Mouse (Mus musculus) cerebellum, postnatal 14 days (tissue): ENCODE measurements around the gene Ddost.
A peak's percentile ranks its signal among the peaks of the same experiment; 100 is the strongest.
"Not testable (repeated sequence)": the region's sequence is repeated elsewhere in the genome, so short reads cannot be mapped to it uniquely, and the experiment has no call there.

Experiments
- DNase-seq, 2 experiments: peaks; one replicate each; pipeline ENCODE4 v3.0.0; 2021; ENCODE audit warnings: mixed read lengths in 2 of 2

Ddost gene

GRCm38 (mm10) chr4:138312105-138312504 is 7.6 kb downstream of the Ddost start:
- DNase-seq, result no peak

GRCm38 (mm10) chr4:138313021-138313420 is 8.5 kb downstream of the Ddost start:
- no peak for DNase-seq

GRCm38 (mm10) chr4:138313795-138314194 is 9.3 kb downstream of the Ddost start:
- peak in 1 of 2 experiments; percentile 41 for DNase-seq

- DNase-seq, result peak in 1 of 2 experiments; percentile 55
Measured at GRCm38 (mm10) chr4:138315781-138316180, 11.3 kb downstream of the Ddost start.

DNA sequence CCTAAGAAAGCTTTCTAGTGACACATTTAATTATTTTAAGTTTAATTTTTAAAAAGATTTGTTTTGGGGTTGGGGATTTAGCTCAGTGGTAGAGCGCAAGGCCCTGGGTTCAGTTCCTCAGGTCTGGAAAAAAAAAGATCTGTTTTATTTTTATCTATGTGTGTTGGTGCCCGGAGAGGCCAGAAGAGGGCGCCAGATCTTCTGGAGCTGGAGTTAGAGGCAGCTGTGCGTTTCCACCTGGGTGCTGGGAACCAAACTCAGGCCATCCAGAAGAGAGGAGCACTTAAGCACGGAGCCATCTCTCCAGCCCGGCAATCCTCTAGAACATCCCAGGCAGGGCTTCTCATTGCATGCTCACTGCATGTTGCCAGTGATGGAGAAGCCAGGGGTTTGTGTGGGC is 11.8 kb downstream of the Ddost start:
- DNase-seq, result no peak

DNA sequence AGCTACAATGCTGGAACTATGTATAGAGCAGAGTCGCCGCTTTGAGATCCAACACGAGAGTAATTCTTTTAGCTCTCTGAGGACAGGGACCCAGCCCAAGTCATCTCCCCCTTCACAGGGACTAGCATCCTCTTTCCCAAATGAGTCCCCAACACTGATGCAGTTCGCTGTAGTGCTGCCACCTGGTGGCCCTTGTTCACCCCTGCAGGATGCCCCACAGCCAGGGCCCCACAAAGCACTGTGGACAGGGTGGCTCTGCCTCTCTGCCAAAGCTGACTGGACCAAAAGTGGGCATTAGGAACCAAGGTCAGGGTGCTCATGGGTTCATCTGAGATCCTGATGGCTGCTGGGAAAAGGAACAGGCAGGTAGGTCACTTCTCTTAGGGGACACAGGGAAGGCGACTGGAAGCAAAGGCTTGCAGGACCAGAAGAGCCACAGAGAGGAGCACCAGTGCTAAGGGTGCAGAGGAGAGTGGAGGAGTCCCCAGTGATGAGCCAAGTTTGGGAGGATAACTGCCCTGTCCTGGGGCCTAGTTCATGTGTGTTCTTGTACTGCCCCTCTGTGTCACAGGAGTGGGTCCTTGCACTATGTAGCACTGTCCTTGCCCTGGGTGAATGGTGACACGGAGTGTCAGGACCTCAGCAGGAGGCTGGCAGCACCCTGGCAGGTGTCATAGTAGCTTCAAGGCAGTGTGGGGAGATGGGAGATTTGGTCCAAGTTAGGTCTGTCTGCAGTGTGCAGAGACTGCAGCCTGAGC is 14.2 kb downstream of the Ddost start:
- peak; percentile 77 to 83 for DNase-seq

DNA sequence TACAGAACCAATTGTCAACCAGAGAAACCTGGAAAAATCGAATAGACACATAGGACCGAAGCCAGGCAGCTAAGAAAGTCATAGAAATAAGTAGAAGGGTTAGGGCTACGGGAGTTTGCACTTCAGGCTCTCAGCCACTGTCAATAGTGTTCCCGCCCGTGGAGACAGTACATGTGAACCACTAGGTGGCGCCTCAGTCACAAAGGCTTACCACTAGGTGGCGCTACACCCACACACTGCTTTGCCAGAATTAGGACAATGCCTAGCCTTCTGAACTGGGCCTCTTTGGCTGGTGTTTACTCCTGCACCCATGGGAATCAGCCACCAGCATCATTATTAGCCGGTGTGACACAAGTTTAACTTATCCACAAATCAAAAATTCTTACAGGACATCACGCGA is 15.0 kb downstream of the Ddost start:
- DNase-seq, result peak; percentile 92 to 94

DNA sequence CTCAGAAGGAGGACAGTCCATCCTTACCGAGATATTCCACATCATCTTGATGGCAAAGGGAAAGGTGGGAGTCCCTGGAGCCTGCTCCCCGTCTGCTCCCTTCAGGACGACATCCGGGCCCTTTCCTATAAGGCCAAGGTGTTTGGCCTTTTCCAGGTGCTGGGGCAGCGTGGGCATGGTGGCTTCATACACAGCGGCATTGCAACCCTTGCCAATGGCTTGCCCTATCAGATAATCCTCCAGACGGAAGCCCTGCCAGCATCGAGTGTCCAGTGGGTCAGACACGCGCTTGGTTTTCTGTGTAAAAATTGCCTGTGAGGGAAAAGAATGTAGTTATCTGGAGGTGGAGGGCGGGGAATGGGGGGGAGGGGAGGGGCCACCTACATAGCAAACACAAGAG is 16.2 kb downstream of the Ddost start:
- DNase-seq, result no peak

DNA sequence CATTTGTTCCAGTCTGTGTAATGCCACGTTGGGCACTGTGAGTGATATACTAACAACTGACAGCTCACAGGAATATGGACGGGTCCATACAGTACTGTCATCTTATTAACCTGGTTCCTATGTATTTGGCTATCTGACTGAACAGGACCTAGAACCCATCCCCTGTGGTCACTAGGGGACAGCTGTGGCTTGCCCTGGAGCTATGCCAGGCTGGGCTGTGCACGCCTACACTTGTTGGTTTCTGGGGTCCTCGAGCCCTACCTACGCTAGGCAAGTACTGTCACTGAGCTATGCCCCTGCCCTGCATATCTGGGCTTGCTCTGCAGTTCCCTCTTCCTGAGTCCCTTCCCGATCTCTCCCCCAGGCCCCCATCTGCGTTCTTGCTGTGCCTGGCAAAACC is 17.0 kb downstream of the Ddost start:
- no peak for DNase-seq

DNA sequence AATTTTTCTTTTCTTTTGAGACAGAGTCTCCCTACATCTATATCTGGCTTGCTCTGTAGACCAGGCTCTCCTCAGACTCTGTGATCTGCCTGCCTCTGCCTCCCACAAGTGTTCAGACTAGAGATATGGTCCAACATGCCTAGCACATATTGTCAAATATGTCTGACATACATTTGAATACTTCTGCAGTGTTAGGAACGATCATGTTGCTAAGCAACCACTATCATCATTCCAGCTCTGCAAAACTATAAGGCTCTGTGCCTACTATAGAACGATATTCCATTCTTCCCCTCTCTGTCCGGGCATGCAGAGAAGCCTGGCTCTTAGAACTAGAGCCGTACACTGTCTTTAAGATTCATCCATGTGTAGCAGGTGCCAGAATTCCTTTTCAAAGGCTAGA is 18.2 kb downstream of the Ddost start:
- DNase-seq, result no peak

DNA sequence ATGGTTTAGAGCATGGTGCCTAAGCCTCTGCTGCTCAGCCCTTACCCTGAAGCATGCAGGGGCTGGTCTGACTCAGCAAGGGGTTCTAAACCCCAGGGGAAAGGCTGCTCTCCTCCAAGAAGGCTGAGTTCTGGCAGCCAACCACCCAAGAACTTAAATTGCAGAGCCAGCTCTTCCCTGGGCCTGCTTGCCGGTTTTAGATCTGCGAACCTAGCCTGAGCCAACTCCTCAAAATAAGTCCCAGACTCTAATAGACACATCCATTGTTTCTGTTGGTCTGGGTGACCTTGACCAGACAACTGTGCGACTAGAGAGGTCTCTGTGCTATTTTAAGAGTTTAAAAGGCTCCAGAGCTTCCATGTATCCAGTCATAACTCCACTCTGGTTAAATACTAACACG is 19.2 kb downstream of the Ddost start:
- DNase-seq, result no peak

- no peak for DNase-seq
Measured at GRCm38 (mm10) chr4:138324451-138324850, 19.9 kb downstream of the Ddost start.

GRCm38 (mm10) chr4:138325466-138326076 is 21.0 kb downstream of the Ddost start:
- DNase-seq, result peak; percentile 94 to 95

- DNase-seq, result peak; percentile 94 to 95
Measured at GRCm38 (mm10) chr4:138326077-138326695, 21.7 kb downstream of the Ddost start, which contains the start of gene Pink1. TSS of gene Pink1 (minus strand) at chr4:138326307.

GRCm38 (mm10) chr4:138327155-138327554 is 22.6 kb downstream of the Ddost start:
- not testable (repeated sequence) for DNase-seq

- no peak for DNase-seq
Measured at GRCm38 (mm10) chr4:138327891-138328470, 23.5 kb downstream of the Ddost start.

GRCm38 (mm10) chr4:138330264-138330671 is 25.7 kb downstream of the Ddost start:
- no peak for DNase-seq

GRCm38 (mm10) chr4:138331647-138332046 is 27.1 kb downstream of the Ddost start:
- DNase-seq, result peak; percentile 74 to 86

- DNase-seq, result no peak
Measured at GRCm38 (mm10) chr4:138333135-138333534, 28.6 kb downstream of the Ddost start.

GRCm38 (mm10) chr4:138335036-138335435 is 30.5 kb downstream of the Ddost start:
- DNase-seq, result no peak

DNA sequence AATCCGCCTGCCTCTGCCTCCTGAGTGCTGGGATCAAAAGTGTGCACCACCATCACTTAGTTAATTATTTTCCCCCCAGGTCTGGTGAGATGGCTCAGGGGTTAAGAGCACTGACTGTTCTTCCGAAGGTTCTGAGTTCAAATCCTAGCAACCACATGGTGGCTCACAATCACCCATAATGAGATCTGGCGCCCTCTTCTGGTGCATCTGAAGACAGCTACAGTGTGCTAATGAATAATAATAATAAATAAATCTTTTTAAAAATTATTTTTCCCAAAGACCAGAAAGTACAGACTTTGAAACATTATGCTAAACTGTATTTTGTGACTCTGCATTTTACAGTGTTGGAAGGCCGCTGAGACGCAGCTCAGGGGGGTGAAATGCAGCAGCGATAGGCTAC is 31.1 kb downstream of the Ddost start:
- no peak for DNase-seq

GRCm38 (mm10) chr4:138336876-138337275 is 32.3 kb downstream of the Ddost start:
- DNase-seq, result no peak

DNA sequence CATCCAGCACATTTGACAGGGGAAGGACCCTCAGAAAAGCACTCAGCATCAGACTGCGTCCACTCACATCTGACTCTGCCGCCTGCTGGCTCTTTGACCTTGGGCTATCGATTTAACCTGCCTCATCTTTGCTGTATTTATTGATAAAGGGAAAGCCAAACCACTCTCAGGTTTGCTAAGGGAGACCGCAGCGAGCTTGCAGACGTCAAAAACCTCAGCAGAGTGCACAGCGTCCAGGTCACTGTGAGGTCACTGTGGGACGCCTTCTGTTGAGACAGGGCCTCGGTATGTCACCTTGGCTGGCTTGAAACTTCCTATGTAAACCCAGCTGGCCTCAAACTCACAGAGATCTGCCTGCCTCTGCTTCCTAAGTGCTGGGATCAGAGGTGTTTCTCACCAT is 32.8 kb downstream of the Ddost start:
- no peak for DNase-seq

DNA sequence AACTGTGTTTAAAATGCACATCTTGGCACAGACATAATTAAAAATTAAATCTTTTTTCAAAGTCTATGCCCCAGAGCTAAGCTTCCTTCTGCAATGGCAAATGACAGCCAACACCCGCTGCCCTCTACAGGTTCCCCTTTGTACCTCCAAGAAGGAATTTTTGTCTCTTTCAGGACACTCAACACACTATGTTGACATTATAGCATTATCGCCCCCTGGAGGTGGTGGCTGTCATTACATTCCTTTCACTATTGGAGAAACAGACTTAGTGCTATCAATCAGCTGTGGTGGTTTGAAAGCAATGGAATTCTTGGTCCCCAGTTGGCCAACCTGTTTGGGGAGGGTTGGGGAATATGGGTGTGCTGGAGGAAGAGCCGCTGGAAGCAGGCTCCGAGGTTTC is 35.4 kb downstream of the Ddost start:
- DNase-seq, result peak; percentile 75 to 90
